Mouse (Mus musculus): Measurements from ENCODE around the gene Gm29666. TPM values are rescaled to one million over a fixed set of nuclear protein-coding genes. Genes with fewer than 3 reads are reported as not detected.

Gm29666 gene
- total RNA-seq (2021): 1 to 10 TPM; 1.0 to 1.1 TPM
- long read RNA-seq, partial matches to known transcripts: 0 of 3 reads
- long read RNA-seq, other reads (novel, unspliced or antisense): 3 of 3 reads

GRCm38 (mm10) chr15:84919938-84920337 is at the start of gene Gm29666:
TSS of gene Gm29666 (minus strand) at chr15:84920038.
- no peak for DNase-seq (ENCODE audit: low spot score in 2 of 2)

- DNase-seq (ENCODE audit: low spot score in 2 of 2): no peak
Measured at GRCm38 (mm10) chr15:84968534-84968933, 48.7 kb upstream of the Gm29666 start.

GRCm38 (mm10) chr15:84965575-84966360 is 45.9 kb upstream of the Gm29666 start:
- no peak for DNase-seq (ENCODE audit: low spot score in 2 of 2)

- no peak for DNase-seq (ENCODE audit: low spot score in 2 of 2)
Measured at GRCm38 (mm10) chr15:84964771-84965170, 44.9 kb upstream of the Gm29666 start.

- DNase-seq (ENCODE audit: low spot score in 2 of 2): no peak
Measured at GRCm38 (mm10) chr15:84962518-84962917, 42.7 kb upstream of the Gm29666 start.

GRCm38 (mm10) chr15:84960692-84961091 is 40.9 kb upstream of the Gm29666 start:
- DNase-seq (ENCODE audit: low spot score in 2 of 2): peak in 1 of 2 experiments; percentile 52

GRCm38 (mm10) chr15:84959891-84960290 is 40.1 kb upstream of the Gm29666 start:
- no peak for DNase-seq (ENCODE audit: low spot score in 2 of 2)

GRCm38 (mm10) chr15:84958331-84958730 is 38.5 kb upstream of the Gm29666 start:
- no peak for DNase-seq (ENCODE audit: low spot score in 2 of 2)

GRCm38 (mm10) chr15:84957851-84958250 is 38.0 kb upstream of the Gm29666 start:
- peak; percentile 70 to 90 for DNase-seq (ENCODE audit: low spot score in 2 of 2)

GRCm38 (mm10) chr15:84953259-84953658 is 33.4 kb upstream of the Gm29666 start:
- DNase-seq (ENCODE audit: low spot score in 2 of 2): no peak

GRCm38 (mm10) chr15:84950053-84950452 is 30.2 kb upstream of the Gm29666 start:
- DNase-seq (ENCODE audit: low spot score in 2 of 2): peak; percentile 59 to 66

GRCm38 (mm10) chr15:84948990-84949389 is 29.2 kb upstream of the Gm29666 start:
- no peak for DNase-seq (ENCODE audit: low spot score in 2 of 2)

GRCm38 (mm10) chr15:84944319-84944718 is 24.5 kb upstream of the Gm29666 start:
- DNase-seq (ENCODE audit: low spot score in 2 of 2): no peak

- peak; percentile 60 to 85 for DNase-seq (ENCODE audit: low spot score in 2 of 2)
Measured at GRCm38 (mm10) chr15:84942647-84943285, 22.9 kb upstream of the Gm29666 start.

GRCm38 (mm10) chr15:84940102-84940501 is 20.3 kb upstream of the Gm29666 start:
- DNase-seq (ENCODE audit: low spot score in 2 of 2): no peak

GRCm38 (mm10) chr15:84934901-84935300 is 15.1 kb upstream of the Gm29666 start:
- peak in 1 of 2 experiments; percentile 73 for DNase-seq (ENCODE audit: low spot score in 2 of 2)

- DNase-seq (ENCODE audit: low spot score in 2 of 2): no peak
Measured at GRCm38 (mm10) chr15:84932351-84932750, 12.5 kb upstream of the Gm29666 start.

- DNase-seq (ENCODE audit: low spot score in 2 of 2): peak in 1 of 2 experiments; percentile 41
Measured at GRCm38 (mm10) chr15:84925495-84926018, 5.7 kb upstream of the Gm29666 start.

GRCm38 (mm10) chr15:84924781-84925315 is 5.0 kb upstream of the Gm29666 start:
- DNase-seq (ENCODE audit: low spot score in 2 of 2): peak in 1 of 2 experiments; percentile 69

- no peak for DNase-seq (ENCODE audit: low spot score in 2 of 2)
Measured at GRCm38 (mm10) chr15:84923508-84924181, 3.8 kb upstream of the Gm29666 start.

GRCm38 (mm10) chr15:84922884-84923507 is 3.2 kb upstream of the Gm29666 start, which contains the start of gene Nup50:
TSS of gene Nup50 (plus strand) at chr15:84923411.
- peak; percentile 99 to 100 for DNase-seq (ENCODE audit: low spot score in 2 of 2)
